Mouse (Mus musculus): ENCODE results near the gene Ppargc1a.

Ppargc1a gene

GRCm38 (mm10) chr5:51552483-51553091, 14.9 kb downstream of the Ppargc1a start:
- DNase-seq: peak; percentile 30

- DNase-seq: no peak
These were observed 15.6 kb downstream of the Ppargc1a start for GRCm38 (mm10) chr5:51551852-51552482.

- DNase-seq: no peak
These were observed 20.0 kb downstream of the Ppargc1a start for GRCm38 (mm10) chr5:51547442-51548035.

- DNase-seq: no peak
These were observed 20.7 kb downstream of the Ppargc1a start for GRCm38 (mm10) chr5:51546817-51547216.

GRCm38 (mm10) chr5:51545133-51546049, 22.1 kb downstream of the Ppargc1a start:
- no peak for DNase-seq

GRCm38 (mm10) chr5:51544141-51544735, 23.3 kb downstream of the Ppargc1a start:
- no peak for DNase-seq

GRCm38 (mm10) chr5:51541557-51541956, 26.0 kb downstream of the Ppargc1a start:
- DNase-seq: no peak

- no peak for DNase-seq
These were observed 26.7 kb downstream of the Ppargc1a start for GRCm38 (mm10) chr5:51540816-51541215.

- DNase-seq: no peak
These were observed 28.0 kb downstream of the Ppargc1a start for GRCm38 (mm10) chr5:51539563-51539962.

- no peak for DNase-seq
These were observed 29.2 kb downstream of the Ppargc1a start for GRCm38 (mm10) chr5:51538319-51538718.

- DNase-seq: no peak
These were observed 29.9 kb downstream of the Ppargc1a start for GRCm38 (mm10) chr5:51537646-51538030.

GRCm38 (mm10) chr5:51537009-51537645, 30.4 kb downstream of the Ppargc1a start:
- no peak for DNase-seq

GRCm38 (mm10) chr5:51534456-51534855, 33.1 kb downstream of the Ppargc1a start:
- no peak for DNase-seq

- DNase-seq: no peak
These were observed 36.2 kb downstream of the Ppargc1a start for GRCm38 (mm10) chr5:51531286-51531685.

GRCm38 (mm10) chr5:51529444-51529843, 38.1 kb downstream of the Ppargc1a start:
- no peak for DNase-seq

GRCm38 (mm10) chr5:51528165-51528498, 39.4 kb downstream of the Ppargc1a start:
- DNase-seq: no peak

GRCm38 (mm10) chr5:51527498-51528164, 39.9 kb downstream of the Ppargc1a start:
- DNase-seq: no peak

GRCm38 (mm10) chr5:51525858-51526257, 41.7 kb downstream of the Ppargc1a start:
- DNase-seq: no peak

GRCm38 (mm10) chr5:51520807-51521206, 46.7 kb downstream of the Ppargc1a start:
- DNase-seq: no peak

GRCm38 (mm10) chr5:51517440-51518187, 49.9 kb downstream of the Ppargc1a start:
- DNase-seq: no peak

- DNase-seq: no peak
These were observed 62.9 kb downstream of the Ppargc1a start for GRCm38 (mm10) chr5:51504654-51505053.
